Mouse (Mus musculus) heart, embryonic 16.5 days (tissue): ENCODE results near the gene Iqsec2. TPM values are rescaled to one million over a fixed set of nuclear protein-coding genes. Genes with fewer than 3 reads are reported as not detected.

Source experiments
- ATAC-seq: fragments of 200-750 bp; cut with Nextera tagmentation; replicated peaks from 2 replicates; pipeline ENCODE4 v1.8.0; 2017; ENCODE audit warnings: moderate number of reproducible peaks; ENCODE audit not compliant: insufficient read depth, low FRiP score; ENCODE audit errors: extremely low read depth
- H3K27ac ChIP-seq: fragments of 300-500 bp; sonication (generic); 2 replicates; pipeline ENCODE4 v1.5.1; 2014; ENCODE audit warnings: mild to moderate bottlenecking, low read length, control low read depth, moderate library complexity
- H3K27me3 ChIP-seq: fragments of 300-500 bp; sonication (generic); 2 replicates; pipeline ENCODE4 v1.6.1; 2014; ENCODE audit warnings: low read length, mixed read lengths; ENCODE audit not compliant: control insufficient read depth, insufficient read depth
- H3K36me3 ChIP-seq: fragments of 300-500 bp; sonication (generic); 2 replicates; pipeline ENCODE4 v1.6.1; 2014; ENCODE audit not compliant: control insufficient read depth, insufficient read depth
- H3K4me1 ChIP-seq: fragments of 300-500 bp; sonication (generic); 2 replicates; pipeline ENCODE4 v1.6.1; 2014; ENCODE audit warnings: low read length, mixed read lengths; ENCODE audit not compliant: control insufficient read depth, insufficient read depth
- H3K4me2 ChIP-seq: fragments of 300-500 bp; sonication (generic); 2 replicates; pipeline ENCODE4 v1.6.1; 2014; ENCODE audit warnings: low read depth, mild to moderate bottlenecking, control low read depth, low read length
- H3K4me3 ChIP-seq: fragments of 300-500 bp; sonication (generic); 2 replicates; pipeline ENCODE4 v1.5.1; 2014; ENCODE audit warnings: mild to moderate bottlenecking, control low read depth, low read length
- H3K9ac ChIP-seq: fragments of 300-500 bp; sonication (generic); 2 replicates; pipeline ENCODE4 v1.6.1; 2014; ENCODE audit warnings: low read length, control low read depth
- H3K9me3 ChIP-seq: fragments of 300-500 bp; sonication (generic); replicated peaks from 2 replicates; pipeline ENCODE4 v1.6.1; 2016; ENCODE audit warnings: low read length; ENCODE audit not compliant: control insufficient read depth
- WGBS: fragments of 180-500 bp; shearing (Covaris S2); extraction: QIAGEN DNeasy Blood & Tissue Kit; methylation state at CpG from one replicate; pipeline ENCODE4 v1.1.7; 2014; 5-methylcytosine and 5-hydroxymethylcytosine counted together
- polyA plus RNA-seq: library from polyadenylated mRNA; unstranded; fragments of >200 nt; fragmentation: Nextera tagmentation; extraction: Ambion mirVana; gene quantifications from 2 replicates; pipeline ENCODE4 v1.2.1, GENCODE M21; 2015

Iqsec2 gene
- polyA plus RNA-seq, 1 experiment from 2014 or later: 41.7 TPM

DNA sequence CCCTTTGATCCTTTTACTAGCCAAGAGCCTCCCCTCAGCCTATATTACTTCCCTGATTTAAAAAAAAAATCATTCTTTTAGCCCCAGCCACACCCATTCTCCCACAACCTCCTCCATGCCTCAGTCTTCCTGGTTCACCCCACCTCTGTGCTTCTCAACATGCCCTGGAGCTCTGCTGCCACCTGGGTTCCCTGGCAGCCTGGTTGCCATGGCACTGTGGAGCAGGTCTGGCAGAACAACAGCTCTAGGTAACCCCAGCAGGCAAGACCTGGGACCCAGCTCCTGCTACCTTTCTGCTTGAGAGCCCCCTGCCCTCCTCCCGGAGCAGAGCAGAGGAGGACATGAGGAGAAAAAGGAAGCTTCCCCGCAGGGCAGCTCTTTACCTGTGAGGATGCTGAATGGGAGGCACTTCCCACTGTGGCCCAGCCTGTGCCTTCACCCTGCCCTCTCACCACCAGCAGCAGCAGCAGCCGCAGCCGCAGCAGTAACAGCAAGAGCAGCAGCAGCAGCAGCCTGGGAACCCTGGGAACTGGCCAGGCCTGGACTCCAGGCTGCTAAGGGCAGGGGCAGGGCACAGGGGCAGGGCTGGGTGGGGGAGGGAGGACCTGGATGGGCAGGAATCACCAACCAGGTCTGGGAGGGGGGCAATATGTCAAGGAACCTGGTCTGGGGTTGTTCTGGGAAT, 57.8 kb downstream of the Iqsec2 start:
- peaks cover 38% of the 10 kb centered on the region for H3K27me3 ChIP-seq
- no peaks in the 10 kb centered on the region; the same call in 1 of the 2 replicates for H3K36me3 ChIP-seq
- H3K4me3 ChIP-seq: no peak overlapping the region
- WGBS: 50% methylated on average over 4 of the region's 4 CpGs
- H3K4me1 ChIP-seq: no peaks in the 10 kb centered on the region
- no peak overlapping the region for H3K9ac ChIP-seq
- H3K9me3 ChIP-seq: no peaks in the 10 kb centered on the region
- H3K27ac ChIP-seq: no peak overlapping the region
- no peak for ATAC-seq
- no peak overlapping the region for H3K4me2 ChIP-seq

DNA sequence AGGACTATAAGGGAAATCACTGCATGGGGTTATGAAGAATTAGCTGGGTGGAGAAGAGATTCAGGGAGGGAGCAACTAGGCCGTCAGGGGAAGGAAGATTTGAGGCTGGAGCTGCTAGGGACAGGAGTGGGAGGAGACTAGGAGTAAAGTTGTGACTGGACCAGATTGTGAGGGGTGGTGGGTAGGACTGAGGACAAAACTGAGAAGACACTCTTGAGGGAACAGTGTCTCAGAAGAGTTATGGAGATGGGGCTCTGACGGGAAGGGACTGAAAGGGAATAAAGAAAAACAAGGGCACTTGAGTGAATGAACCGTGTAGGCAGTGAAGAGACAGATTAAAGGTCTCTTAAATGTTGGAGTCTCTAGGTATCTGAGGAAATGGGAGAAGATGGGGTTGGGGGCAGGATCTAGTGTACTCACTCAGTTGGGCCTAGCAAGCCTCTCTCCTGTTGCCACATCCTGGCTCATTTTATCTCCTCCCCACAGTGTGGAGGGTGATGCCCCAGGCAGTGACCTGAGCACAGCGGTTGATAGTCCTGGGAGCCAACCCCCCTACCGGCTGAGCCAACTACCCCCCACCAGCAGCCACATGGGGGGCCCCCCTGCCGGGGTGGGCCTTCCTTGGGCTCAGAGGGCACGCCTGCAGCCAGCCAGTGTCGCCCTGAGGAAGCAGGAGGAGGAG, 58.5 kb downstream of the Iqsec2 start:
- ATAC-seq: no peak
- Histone ChIP-seq H3K9me3 (no peaks in the 10 kb centered on the region), H3K27ac (no peak overlapping the region), H3K9ac (no peak overlapping the region), H3K36me3 (no peaks in the 10 kb centered on the region; the same call in 1 of the 2 replicates), H3K27me3 (peaks cover 41% of the 10 kb centered on the region), H3K4me1 (no peaks in the 10 kb centered on the region), H3K4me3 (no peak overlapping the region), H3K4me2 (no peak overlapping the region)
- WGBS: 41% methylated on average over 8 of the region's 8 CpGs

DNA sequence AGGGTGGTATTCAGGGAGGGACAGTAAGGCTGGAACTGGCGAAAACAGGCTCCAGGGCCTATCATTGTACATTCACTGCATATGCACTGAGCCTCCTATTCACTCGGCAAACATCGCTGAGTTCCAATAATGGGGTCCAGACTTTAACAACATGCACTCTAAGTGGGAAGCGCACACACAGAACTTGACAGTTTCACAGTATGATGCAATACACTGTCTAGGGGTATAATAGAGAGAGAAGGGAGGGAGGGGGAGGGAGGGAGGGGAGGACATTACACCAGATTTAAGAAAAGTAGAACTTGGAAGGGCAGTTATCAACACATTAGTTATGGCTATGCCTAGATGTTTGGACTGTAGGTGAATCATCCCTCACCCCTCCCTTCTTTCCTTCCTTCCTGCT, 59.2 kb downstream of the Iqsec2 start:
- no peaks in the 10 kb centered on the region for H3K4me1 ChIP-seq
- no peak overlapping the region for H3K4me2 ChIP-seq
- H3K27me3 ChIP-seq: peaks cover 37% of the 10 kb centered on the region
- H3K9ac ChIP-seq: no peak overlapping the region
- H3K27ac ChIP-seq: no peak overlapping the region
- H3K9me3 ChIP-seq: no peaks in the 10 kb centered on the region
- ATAC-seq: no peak
- H3K4me3 ChIP-seq: no peak overlapping the region
- 70% methylated on average over 4 of the region's 4 CpGs for WGBS
- H3K36me3 ChIP-seq: no peaks in the 10 kb centered on the region; the same call in 1 of the 2 replicates

DNA sequence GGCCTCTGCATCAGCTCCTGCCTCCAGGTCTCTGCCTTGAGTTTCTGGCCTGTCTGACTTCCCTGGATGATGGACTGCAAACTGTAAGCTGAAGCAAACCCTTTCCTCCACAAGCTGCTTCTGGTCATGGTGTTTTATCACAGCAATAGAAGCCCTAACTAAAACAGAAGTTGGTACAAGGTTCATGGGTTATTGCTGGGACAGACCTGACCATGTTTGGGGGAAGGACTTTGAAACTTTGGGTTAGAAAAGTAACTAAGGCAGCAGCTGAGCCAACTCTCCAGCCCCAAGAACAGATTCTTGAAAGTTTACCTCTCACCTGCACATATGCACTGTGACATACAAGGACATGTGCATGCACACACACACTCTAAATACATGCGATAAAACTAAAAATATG, 61.4 kb downstream of the Iqsec2 start:
- Histone ChIP-seq H3K4me1 (no peaks in the 10 kb centered on the region), H3K27me3 (peaks cover 35% of the 10 kb centered on the region), H3K9me3 (no peaks in the 10 kb centered on the region), H3K27ac (no peak overlapping the region), H3K4me3 (no peak overlapping the region), H3K4me2 (no peak overlapping the region), H3K36me3 (peaks cover 2% of the 10 kb centered on the region; the same call in 1 of the 2 replicates), H3K9ac (no peak overlapping the region)
- no peak for ATAC-seq
- WGBS: 89% methylated on average over 1 of the region's 1 CpGs

DNA sequence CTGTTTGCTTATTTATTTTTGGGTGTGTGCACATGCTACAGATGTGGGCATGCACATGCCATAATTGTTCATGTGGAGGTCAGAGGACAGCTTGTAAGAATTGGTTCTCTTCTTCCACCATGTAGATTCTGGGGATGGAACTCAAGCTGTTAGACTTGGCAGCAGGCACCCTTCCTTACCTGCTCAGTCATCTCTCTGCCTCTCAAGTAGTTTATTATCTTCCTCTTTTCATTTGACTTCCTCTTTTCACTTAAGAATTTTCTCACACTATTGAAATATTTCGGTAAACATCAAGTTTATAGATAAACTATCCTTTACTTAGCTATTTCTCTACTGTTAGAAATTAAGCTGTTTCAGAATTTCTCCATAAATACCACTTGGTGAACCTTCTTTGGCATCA, 70.6 kb downstream of the Iqsec2 start:
- Histone ChIP-seq H3K4me3 (no peak overlapping the region), H3K9ac (no peak overlapping the region), H3K4me1 (no peaks in the 10 kb centered on the region), H3K4me2 (no peak overlapping the region), H3K27me3 (peaks cover 32% of the 10 kb centered on the region), H3K27ac (no peak overlapping the region), H3K36me3 (peaks cover 8% of the 10 kb centered on the region), H3K9me3 (no peaks in the 10 kb centered on the region)
- no peak for ATAC-seq
- WGBS: 66% methylated on average over 1 of the region's 1 CpGs

DNA sequence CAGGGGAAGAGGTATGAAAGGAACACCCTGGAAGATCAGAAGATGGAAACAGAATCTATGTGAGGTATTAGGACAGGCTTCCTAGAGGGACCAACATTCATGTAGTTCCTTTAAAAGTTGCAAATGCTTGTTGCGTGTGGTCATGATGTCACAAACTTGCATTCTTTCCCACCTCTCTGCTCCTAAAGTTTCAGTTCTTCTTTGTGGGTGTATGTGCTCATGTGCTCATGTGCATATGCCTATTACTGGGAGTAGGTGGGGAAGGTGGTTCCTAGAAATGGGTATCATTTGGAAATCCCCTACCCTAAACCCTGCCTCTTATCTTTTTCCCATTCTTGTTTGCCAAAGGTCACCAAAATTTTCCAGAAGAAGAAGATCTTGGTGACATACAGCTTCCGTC, 74.5 kb downstream of the Iqsec2 start:
- no peaks in the 10 kb centered on the region for H3K9me3 ChIP-seq
- no peak overlapping the region for H3K9ac ChIP-seq
- no peaks in the 10 kb centered on the region for H3K4me1 ChIP-seq
- H3K27ac ChIP-seq: no peak overlapping the region
- peaks cover 29% of the 10 kb centered on the region for H3K27me3 ChIP-seq
- no peak overlapping the region for H3K4me2 ChIP-seq
- WGBS: 88% methylated on average over 2 of the region's 2 CpGs
- H3K36me3 ChIP-seq: peaks cover 6% of the 10 kb centered on the region
- ATAC-seq: no peak
- H3K4me3 ChIP-seq: no peak overlapping the region

DNA sequence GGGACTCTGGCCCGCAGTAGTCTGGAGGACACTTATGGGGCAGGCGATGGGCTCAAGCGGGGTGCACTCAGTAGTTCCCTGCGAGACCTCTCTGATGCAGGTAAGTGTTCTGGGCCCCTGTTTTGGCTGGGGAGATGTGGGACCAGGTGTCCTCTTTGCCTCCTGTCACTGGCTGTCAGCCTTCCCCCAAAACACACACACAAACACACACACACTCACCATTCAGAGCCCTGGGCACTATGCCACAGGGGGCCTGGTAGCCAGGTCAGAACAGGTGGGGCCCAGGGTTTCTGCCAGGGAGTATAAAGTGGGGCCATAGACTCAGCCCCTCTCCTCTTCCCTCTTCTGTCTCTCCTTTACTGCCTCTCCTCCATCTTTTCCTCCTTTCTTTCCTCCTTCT, 77.7 kb downstream of the Iqsec2 start:
- H3K9me3 ChIP-seq: no peaks in the 10 kb centered on the region
- no peaks in the 10 kb centered on the region for H3K4me1 ChIP-seq
- peaks cover 27% of the 10 kb centered on the region for H3K27me3 ChIP-seq
- no peak overlapping the region for H3K4me2 ChIP-seq
- H3K4me3 ChIP-seq: no peak overlapping the region
- H3K27ac ChIP-seq: no peak overlapping the region
- ATAC-seq: no peak
- H3K36me3 ChIP-seq: peaks cover 6% of the 10 kb centered on the region
- WGBS: 80% methylated on average over 4 of the region's 4 CpGs
- no peak overlapping the region for H3K9ac ChIP-seq

DNA sequence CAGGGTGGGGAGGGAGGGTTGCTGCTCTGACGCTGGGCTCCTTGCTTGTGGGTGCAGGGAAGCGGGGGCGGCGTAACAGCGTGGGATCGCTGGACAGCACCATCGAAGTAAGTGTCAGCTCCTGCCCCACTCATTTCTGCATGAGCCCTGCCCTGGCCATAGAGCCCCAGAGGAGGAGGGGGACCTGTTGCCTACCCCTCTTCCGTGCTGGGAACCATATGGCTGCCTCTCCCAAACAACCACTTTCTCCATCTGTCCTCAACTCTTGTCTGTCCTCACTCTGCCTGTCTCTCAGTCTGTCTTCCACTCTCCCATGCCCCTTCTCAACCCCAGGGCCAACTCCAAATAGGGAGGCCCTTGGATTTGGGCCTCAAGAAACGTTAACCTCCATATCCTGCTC, 78.2 kb downstream of the Iqsec2 start:
- ATAC-seq: no peak
- 52% methylated on average over 9 of the region's 9 CpGs for WGBS
- H3K4me3 ChIP-seq: no peak overlapping the region
- H3K27ac ChIP-seq: no peak overlapping the region
- H3K9me3 ChIP-seq: no peaks in the 10 kb centered on the region
- H3K27me3 ChIP-seq: peaks cover 27% of the 10 kb centered on the region
- H3K4me2 ChIP-seq: no peak overlapping the region
- no peaks in the 10 kb centered on the region for H3K4me1 ChIP-seq
- H3K9ac ChIP-seq: no peak overlapping the region
- peaks cover 6% of the 10 kb centered on the region for H3K36me3 ChIP-seq

DNA sequence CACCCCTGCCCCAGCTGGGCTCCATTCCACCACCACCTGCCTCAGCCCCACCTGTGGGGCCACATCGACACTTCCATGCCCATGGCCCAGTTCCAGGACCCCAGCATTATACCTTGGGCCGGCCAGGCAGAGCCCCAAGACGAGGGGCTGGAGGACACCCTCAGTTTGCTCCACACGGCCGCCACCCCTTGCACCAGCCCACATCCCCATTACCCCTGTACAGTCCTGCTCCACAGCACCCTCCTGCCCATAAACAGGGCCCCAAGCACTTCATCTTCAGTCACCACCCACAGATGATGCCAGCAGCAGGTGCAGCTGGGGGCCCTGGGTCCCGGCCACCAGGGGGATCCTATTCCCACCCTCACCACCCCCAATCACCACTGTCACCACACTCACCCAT, 79.2 kb downstream of the Iqsec2 start:
- Histone ChIP-seq H3K36me3 (peaks cover 6% of the 10 kb centered on the region), H3K9ac (no peak overlapping the region), H3K4me2 (no peak overlapping the region), H3K4me3 (no peak overlapping the region), H3K9me3 (no peaks in the 10 kb centered on the region), H3K27ac (no peak overlapping the region), H3K27me3 (peaks cover 27% of the 10 kb centered on the region), H3K4me1 (no peaks in the 10 kb centered on the region)
- peak; percentile 45; the same call in 1 of the 2 replicates for ATAC-seq
- WGBS: 90% methylated on average over 6 of the region's 6 CpGs
